Mouse (Mus musculus): ENCODE data around the gene Sgpp2. TPM values are rescaled to one million over a fixed set of nuclear protein-coding genes. Genes with fewer than 3 reads are reported as not detected.

The Sgpp2 gene
- total RNA-seq, 1 experiment from 2014 or later = not detected

DNA sequence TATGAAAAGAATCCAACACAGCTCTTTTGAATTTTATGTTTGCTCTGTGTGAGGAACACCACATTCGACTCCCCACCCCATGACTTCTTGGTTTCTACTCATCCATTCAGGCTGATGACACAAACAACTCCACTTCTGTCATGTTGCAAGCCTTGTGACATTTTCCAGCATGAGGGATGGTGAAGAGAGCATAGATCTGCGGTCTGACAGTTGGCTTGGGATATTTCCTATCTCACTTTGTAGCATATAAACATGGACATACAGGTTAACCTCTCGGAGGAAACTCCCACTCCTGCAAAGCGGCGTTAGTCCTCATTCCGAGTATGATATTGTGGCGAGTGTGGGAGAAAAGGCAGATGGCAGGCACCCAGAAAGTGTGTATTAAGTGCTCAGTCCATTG, 27.6 kb downstream of the Sgpp2 start:
- ATAC-seq (replicated peaks; ENCODE audit: low read depth, poor library complexity, severe bottlenecking) = no peak

DNA sequence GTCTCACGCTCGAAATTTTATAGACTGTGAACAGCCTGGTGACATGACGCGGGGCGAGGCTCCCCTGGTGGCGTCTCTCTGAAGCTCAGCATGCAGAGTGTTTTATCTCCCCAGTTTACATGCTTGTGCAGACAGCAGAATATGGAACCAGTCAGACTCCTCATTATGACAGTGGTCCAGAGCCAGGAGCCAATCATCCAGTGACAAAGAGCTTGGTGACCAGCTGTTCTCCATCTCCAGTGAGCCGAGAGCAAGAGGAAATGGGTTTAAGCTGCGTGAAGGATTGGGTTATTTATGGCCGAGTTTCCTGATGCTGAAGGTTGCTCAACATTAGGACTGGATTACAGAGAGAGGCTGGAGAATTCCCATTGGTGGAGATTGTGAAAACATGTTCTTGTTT, 28.1 kb downstream of the Sgpp2 start:
- no peak for ATAC-seq (replicated peaks; ENCODE audit: low read depth, poor library complexity, severe bottlenecking)

- ATAC-seq (replicated peaks; ENCODE audit: low read depth, poor library complexity, severe bottlenecking) = no peak
Observed at GRCm38 (mm10) chr1:78339941-78340340, 29.8 kb downstream of the Sgpp2 start.

DNA sequence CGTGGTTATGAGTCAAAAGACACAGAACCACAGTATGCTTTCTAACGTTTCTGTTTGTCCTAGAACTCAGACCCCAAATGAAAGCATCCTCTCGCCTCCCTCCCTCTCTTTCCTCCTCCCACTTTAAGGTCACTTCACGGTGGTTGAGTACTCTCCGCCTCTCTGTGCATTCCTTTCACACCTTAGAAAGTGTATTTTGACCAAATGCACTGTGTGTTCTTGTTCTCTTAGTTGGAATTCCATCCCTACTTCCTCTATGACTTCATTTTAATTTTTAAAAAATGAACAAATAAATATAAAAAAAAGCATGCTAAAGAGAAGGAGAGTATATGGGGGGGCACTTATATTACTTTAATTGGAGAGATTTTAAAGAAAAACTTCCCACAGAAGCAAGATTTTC, 30.4 kb downstream of the Sgpp2 start:
- ATAC-seq (replicated peaks; ENCODE audit: low read depth, poor library complexity, severe bottlenecking) = no peak

- no peak for ATAC-seq (replicated peaks; ENCODE audit: low read depth, poor library complexity, severe bottlenecking)
Observed at GRCm38 (mm10) chr1:78347317-78347806, 37.2 kb downstream of the Sgpp2 start.

- ATAC-seq (replicated peaks; ENCODE audit: low read depth, poor library complexity, severe bottlenecking) = no peak
Observed at GRCm38 (mm10) chr1:78349219-78349618, 39.1 kb downstream of the Sgpp2 start.

GRCm38 (mm10) chr1:78353254-78353653, 43.1 kb downstream of the Sgpp2 start:
- no peak for ATAC-seq (replicated peaks; ENCODE audit: low read depth, poor library complexity, severe bottlenecking)

DNA sequence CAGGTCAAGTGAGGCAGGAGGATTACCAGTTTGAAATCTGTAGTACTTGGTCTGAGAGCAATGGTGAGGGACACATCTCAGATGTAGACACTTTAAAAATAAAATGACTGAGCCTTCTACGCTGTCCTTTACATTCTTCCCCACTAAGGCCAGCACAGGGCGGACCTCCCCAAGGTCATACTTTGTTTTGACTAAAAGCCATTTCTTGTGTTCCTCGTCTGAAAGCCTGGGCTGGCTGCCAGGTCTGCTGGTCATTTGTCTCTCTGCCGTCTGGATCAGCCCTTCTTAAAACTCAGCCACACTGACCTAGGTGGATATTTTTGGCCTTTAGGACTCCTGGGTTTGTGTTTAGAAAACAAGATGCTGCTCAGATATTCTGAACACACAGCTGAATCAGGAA, 45.0 kb downstream of the Sgpp2 start:
- no peak for ATAC-seq (replicated peaks; ENCODE audit: low read depth, poor library complexity, severe bottlenecking)

- no peak for ATAC-seq (replicated peaks; ENCODE audit: low read depth, poor library complexity, severe bottlenecking)
Observed at GRCm38 (mm10) chr1:78357415-78357814, 47.3 kb downstream of the Sgpp2 start.

DNA sequence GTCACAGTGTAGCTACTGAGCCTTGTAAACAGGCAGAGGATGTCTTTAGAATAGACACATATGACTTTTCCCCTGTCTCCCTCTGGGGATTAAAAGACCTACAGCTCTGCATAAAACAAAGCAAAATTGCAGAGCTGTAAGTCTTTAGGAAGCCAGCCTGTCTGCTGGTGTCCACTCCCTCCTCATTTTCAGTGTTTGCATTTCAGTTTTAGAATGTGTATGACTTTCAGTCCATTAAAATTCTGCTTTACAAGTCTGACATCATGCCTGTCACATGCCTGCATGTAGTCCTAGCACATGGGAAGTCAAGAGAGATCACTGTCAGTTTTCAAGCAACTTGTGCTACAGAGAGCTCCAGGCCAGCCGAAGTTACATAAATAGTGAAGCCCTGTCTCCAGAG, 47.7 kb downstream of the Sgpp2 start:
- no peak for ATAC-seq (replicated peaks; ENCODE audit: low read depth, poor library complexity, severe bottlenecking)

DNA sequence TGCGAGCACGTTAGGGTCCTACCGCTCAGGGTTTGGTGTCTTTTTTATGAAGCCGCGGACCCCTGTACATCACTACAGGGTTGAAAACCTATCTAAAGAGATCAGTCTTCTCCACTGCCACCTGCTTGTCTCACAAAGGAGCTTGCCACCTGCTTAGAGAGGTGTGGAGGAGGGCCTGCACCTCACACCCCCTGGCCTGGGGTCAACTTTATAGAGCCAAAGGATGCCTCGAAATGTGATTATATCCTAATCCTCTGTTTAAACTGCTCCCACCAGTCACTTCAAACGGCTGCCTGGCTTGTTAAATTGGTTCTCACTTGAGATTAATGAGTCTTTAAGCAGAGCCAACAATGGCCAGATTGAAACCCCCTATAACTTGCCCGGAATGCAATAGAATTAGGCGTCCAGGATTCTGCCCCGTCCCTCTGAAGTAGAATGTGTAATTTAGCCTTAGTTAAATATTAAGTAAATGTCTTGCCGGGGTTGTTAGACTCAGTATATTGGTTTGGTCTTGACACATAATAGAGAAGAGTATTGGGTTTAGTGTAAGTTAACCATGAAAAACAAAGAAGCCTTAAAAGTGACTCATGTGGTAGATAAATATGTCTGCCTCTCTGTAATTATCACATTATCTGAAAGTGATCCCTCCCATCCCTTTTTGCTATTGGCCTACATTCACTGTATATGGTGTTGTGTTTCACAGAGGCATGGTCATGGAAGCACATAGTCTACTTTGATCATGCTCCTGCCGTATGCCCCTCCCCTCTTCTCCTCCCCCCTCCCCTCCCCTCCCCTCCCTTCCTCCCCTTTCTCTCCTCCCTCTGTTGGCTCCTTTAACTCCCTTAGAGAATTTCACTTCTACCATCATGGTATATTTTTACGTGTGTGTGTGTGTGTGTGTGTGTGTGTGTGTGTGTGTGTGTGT, 54.1 kb downstream of the Sgpp2 start:
- no peak for ATAC-seq (replicated peaks; ENCODE audit: low read depth, poor library complexity, severe bottlenecking)

GRCm38 (mm10) chr1:78367806-78368205, 57.7 kb downstream of the Sgpp2 start:
- no peak for ATAC-seq (replicated peaks; ENCODE audit: low read depth, poor library complexity, severe bottlenecking)

DNA sequence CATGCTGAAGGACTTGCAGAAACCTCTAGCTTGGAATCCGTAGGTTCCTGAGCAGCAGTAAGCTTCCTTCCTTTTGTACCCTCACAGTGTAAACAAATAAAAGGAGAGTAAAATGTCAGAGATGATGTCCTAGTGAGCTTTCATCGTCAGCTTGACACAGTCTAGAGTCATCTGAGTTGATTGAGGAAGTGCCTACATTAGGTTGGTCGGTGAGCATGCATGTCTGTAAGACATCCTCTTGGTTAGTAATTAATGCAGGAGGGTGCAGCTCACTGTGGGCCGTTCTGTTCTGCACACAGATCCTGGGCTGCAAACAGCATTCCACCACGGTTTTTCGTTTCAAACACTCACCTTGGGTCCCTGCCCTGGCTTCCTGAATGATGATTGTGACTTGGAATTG, 60.0 kb downstream of the Sgpp2 start:
- no peak for ATAC-seq (replicated peaks; ENCODE audit: low read depth, poor library complexity, severe bottlenecking)

GRCm38 (mm10) chr1:78371569-78372236, 61.6 kb downstream of the Sgpp2 start:
- ATAC-seq (replicated peaks; ENCODE audit: low read depth, poor library complexity, severe bottlenecking) = no peak

GRCm38 (mm10) chr1:78372316-78372715, 62.2 kb downstream of the Sgpp2 start:
- ATAC-seq (replicated peaks; ENCODE audit: low read depth, poor library complexity, severe bottlenecking) = no peak

DNA sequence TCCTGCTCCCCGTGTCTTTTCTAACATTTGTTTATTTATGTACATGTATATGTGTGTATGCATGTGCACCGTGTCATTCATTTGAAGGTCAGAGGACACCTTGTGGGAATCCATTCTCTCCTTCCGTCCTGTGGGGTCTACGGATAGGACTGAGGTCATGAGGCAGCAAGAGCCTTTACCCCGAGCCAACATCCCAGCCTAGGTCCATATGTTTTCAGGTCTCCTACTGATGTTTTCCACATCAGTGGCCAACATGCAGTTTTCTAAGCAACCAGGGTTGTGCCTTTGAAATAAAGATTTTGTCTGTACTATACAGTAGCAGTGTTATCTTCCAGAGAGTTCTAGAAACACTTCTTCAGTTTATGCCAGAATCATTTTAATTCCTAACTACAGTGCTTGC, 63.7 kb downstream of the Sgpp2 start:
- ATAC-seq (replicated peaks; ENCODE audit: low read depth, poor library complexity, severe bottlenecking) = no peak

GRCm38 (mm10) chr1:78375058-78375457, 64.9 kb downstream of the Sgpp2 start:
- no peak for ATAC-seq (replicated peaks; ENCODE audit: low read depth, poor library complexity, severe bottlenecking)

- no peak for ATAC-seq (replicated peaks; ENCODE audit: low read depth, poor library complexity, severe bottlenecking)
Observed at GRCm38 (mm10) chr1:78380950-78381349, 70.8 kb downstream of the Sgpp2 start.

DNA sequence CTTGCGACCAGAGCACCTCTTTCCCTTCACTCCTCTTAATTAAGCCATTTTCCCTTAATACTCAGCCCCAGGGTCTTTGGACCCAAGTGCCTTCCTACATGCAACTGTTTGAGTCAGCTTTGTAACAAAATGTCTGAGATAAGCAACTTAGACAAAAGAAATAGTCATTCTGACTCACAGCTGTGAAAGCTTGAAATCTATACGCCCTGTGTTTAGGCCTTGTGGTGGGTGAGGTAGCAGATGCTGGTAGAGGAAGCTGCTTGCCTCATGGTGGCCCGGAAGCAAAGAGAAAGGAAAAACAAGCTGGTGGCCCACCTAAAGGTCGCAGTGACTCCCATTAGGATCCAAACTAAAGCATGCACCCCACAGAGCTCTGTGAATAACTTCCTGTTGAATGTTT, 77.7 kb downstream of the Sgpp2 start:
- ATAC-seq (replicated peaks; ENCODE audit: low read depth, poor library complexity, severe bottlenecking) = no peak

DNA sequence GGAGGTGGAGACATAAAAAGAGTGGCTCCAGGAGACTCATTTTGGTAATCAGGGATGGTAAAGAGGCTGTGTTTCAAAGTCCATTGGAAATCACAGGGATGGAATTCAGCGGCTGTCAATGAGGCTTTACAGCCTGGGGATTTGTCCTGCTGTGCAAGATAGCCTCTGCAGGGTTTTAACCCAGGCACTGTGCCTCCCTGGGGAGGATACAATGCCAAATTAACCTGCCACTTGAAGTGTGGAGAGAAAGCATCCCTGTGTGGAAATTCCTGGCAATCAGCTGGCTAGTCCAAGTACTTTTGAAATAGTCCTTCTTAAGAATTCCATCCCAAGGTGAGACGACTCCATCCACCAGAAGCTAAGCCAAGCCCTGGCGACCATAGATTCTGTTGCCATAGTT, 78.7 kb downstream of the Sgpp2 start:
- ATAC-seq (replicated peaks; ENCODE audit: low read depth, poor library complexity, severe bottlenecking) = no peak

DNA sequence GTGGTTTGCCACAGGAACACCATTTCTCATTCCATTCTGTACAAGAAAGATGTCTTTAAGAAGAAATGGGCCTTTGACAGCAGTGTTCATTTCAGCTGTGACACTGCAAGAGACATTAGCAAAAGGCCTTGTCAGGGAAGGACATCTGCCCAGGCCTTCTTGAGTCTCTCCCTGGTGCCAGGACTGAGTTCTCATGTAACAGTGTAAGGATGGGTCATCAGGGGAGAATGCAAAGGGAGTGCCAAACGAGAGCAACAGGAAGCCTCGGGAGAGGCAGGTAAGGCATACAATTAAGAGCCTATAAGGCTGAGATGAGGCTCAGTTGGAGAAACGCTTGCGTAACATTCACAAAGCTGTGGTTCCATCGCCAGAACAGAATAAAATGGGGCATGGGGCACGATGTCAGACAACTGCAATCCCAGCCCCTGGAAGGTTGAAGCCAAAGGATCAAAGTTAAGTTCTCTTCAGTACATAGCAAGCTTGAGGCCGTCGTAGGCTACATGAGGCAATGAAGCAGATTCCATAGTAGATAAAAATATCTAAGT, 85.1 kb downstream of the Sgpp2 start:
- ATAC-seq (replicated peaks; ENCODE audit: low read depth, poor library complexity, severe bottlenecking) = no peak

All from common myeloid progenitor, adult 5-6 weeks (primary cell).